Mouse (Mus musculus) embryo, embryonic 11 days (tissue): ENCODE measurements at regions not wholly inside any gene's neighbourhood (a gene's known extent, or its start where the extent isn't known, plus 50 kb on each side); places are given as distances from the start of the nearest gene placed in this dataset.
A peak's percentile ranks its signal among the peaks of the same experiment; 100 is the strongest.

ENCODE experiments used
- DNase-seq: peaks from one replicate; pipeline ENCODE4 v3.0.0-alpha.2; 2015

- DNase-seq, result no peak
Observed at GRCm38 (mm10) chr6:99932923-99933322, 206.7 kb upstream of the Prok2 start.

DNA sequence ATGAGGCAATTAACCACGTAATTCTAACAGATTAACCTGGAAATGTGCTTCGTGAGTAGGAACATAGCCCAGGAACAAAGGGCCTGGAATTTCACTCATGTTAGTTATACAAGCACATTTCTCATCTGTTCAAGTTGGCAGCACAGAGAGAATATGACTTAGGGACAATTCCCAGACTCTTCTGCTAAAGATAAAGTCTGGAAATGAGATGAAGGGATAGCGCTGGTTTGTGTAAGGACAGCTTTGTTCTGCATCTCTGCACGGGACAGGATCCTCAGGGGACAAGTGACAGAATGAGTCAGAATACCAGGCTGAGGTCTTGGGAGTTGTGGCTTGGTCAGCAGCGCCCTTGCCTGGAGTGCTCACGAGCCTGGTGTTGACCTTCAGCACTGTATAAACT, 206.2 kb upstream of the Prok2 start:
- no peak for DNase-seq

GRCm38 (mm10) chr6:99931588-99931987, 205.4 kb upstream of the Prok2 start:
- DNase-seq, result no peak

DNA sequence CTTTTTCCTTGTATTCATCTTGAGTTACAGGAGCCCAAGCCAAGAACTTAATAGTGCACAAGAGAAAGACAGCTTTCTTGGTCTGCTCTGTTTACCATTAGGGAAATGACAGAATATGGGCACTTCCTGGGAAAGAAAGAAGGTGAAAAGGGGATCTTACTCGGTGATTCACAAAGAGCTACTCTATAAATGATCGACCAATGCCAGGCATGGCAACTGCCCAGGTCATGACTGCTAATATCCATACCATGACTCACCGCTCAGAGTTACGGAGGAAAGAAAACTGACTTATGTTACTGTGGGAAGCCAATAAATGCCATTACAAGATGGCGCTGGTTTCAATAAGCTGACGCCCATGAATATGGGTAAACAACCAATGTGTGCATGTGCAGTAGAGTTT, 204.1 kb upstream of the Prok2 start:
- no peak for DNase-seq

DNA sequence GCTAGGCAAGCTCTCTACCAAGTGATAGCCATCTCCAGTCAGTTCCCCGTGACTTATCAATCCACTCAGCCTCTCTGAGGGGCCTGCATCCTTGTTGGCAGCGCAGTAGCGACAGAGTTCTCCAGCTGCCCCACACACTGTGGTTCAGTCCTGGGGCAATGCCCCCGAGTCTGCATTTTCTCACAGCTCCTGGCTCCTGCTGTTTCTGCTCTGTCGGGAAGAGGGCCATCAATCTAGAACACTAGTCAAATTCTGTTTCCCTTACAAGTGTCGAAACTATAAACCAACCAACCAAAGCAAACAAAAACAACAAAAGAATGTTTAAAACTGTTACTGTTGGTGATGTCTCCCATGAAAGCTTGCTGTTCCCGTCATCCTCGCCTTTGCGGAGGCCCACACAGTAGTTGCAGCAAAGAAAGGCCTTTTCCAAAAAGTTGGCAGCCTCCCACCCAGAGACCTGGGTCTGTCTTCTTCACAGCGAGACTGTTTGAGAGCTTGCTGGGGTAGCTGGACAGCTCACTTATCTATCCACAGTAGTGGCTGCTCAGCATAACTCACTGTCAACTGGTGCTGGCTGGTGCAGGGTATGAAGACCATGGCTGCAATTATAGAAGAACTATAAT, 201.9 kb upstream of the Prok2 start:
- DNase-seq, result no peak

- DNase-seq, result peak; percentile 39
Observed at GRCm38 (mm10) chr6:99924181-99924580, 198.0 kb upstream of the Prok2 start.

DNA sequence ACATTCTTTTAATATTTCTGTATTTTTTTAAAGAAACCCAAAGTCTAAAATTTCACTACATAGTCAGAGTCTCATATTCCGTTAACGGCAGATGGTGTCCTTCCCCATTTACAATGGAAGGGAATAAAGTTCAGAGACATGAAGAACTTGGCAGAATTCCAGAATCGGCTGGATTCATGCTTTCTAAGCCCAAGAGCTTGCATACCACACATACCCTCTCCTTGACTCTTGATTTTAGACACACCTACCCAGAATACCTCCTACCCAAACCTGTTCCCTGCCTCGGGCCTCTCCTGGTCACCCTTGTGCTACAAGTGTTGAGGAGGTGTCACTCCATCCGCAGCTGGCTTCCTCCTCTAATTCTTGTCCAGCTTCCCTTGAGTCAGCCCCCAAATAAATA, 195.8 kb upstream of the Prok2 start:
- no peak for DNase-seq

DNA sequence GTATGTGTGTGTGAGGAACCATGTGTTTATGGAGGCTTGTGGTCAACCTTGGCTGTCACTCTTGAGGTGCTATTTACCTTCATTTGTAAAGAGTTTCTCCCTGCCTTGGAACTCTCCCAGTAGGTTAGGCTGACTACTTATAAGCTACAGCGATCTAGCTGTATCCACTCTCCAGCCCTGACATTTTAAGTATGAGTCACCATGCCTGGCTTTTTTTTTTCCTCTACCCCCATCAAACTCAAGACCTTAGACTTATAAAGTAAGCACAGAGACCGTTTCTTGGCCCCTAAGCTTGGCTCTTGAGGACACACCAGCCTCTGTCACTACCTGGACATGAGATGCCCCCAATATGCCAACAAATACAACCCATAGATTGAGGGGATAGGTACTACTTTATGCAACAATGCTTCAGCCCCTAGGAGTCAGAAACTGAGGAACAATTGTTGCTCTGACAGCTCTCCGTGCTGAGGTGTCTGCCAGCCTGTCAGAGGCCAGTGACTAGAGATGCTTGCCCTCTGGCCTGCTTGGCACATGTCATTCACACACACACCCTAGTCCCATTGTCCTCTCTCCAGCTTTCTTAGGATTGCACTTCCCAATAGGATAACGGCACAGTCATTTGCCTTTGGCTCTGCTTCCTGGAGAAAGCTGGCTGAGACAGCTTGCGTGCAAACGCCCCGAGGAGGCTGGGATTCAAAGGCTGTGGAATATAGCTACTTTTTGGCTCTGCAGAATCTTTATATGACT, 193.8 kb upstream of the Prok2 start:
- no peak for DNase-seq

- no peak for DNase-seq
Observed at GRCm38 (mm10) chr6:99918351-99918750, 192.2 kb upstream of the Prok2 start.

DNA sequence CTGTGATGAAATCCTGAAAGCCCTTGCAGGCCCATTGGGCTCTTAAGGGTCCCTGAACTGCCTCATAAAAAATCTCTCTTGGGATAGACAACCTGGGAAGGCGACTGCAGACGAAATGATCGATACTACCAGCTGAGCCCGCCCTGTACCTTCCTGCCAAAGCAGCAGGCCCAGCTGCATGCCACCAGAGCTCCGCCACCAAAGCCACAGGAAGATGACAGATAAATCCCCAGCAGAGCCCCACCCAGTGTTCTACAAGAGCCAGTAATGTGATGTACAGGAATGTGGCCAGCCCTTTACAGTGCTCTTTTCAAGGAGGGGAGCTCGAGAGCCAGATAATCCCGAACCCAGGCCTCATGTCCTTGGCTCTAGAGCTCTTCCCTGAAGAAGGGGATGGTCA, 183.7 kb upstream of the Prok2 start:
- no peak for DNase-seq

DNA sequence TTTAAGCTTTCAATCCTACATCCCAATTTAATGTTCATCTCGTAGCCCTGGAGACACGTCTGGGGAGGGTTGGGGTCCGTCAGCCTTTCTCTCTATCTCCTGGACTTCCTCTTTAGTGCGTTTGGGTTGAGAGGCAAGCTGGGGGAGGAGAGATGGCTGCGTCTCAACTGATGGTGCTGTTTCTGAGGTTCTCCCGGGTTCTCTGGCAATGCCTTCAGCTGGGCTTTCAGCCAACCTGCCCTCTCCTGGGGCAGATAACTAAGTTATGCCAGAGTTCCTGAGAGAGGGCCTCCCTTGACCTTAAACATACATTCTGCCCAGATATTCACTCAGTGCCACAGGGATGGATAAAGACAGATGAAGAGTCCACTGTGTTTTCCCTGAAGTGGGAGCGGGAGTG, 183.3 kb upstream of the Prok2 start:
- no peak for DNase-seq

GRCm38 (mm10) chr6:99908066-99908465, 181.9 kb upstream of the Prok2 start:
- DNase-seq, result no peak

DNA sequence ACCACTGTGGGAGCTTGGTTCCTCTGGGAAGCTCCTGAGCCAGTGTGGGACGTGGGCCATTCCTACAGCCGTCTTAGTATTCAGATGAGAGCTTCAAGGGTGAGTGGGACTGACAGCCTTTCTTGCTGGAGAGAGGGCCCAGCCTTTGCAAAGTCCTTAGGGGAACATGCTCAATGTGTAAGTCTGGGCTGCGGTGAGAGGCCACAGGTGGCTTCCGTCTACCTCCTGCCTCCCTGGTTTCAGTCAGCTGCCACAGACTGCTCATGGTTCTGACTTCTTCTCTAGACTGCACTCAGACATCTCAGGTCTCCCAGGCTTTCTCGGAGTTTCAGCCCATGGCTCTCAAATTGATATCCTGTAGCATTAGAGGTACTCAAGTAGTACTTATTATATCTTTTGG, 179.0 kb upstream of the Prok2 start:
- DNase-seq, result no peak

DNA sequence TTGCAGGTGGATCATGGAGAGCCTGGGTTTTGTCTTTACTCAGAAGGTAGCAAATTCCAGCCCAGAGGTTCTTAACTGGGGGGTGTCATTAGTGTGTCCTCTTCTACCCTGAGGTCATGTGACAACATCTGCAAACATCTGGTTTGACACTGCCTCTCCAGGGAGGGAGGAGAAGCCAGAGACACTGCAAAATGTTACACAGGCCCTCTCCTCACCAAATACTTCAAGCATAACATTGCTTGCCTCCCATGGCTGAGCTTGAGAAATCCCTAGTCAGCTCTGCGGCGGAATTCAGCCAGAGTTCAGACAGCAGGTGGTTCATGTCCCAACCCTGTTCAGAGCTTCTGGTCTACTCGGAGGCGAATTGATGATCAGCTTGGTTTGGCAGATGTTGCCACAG, 178.4 kb upstream of the Prok2 start:
- no peak for DNase-seq

DNA sequence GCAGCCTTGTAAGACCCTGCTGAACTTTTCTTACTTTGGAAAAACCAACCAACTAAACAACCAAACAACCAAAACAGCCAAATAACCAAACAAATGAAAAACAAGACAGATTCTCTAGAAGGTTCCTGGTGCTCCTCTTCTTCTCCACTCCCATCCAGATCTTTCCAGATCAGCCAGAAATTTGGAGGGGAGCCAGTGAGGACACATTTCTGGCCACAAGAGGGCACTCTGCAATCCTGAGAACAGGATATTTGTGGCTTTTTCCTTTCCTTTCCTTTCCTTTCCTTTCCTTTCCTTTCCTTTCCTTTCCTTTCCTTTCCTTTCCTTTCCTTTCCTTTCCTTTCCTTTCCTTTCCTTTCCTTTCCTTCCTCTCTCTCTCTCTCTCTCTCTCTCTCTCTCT, 177.9 kb upstream of the Prok2 start:
- peak; percentile 77 for DNase-seq

GRCm38 (mm10) chr6:99901564-99901963, 175.4 kb upstream of the Prok2 start:
- DNase-seq, result no peak

- DNase-seq, result no peak
Observed at GRCm38 (mm10) chr6:99901146-99901545, 175.0 kb upstream of the Prok2 start.

GRCm38 (mm10) chr6:99899704-99900103, 173.5 kb upstream of the Prok2 start:
- DNase-seq, result no peak

DNA sequence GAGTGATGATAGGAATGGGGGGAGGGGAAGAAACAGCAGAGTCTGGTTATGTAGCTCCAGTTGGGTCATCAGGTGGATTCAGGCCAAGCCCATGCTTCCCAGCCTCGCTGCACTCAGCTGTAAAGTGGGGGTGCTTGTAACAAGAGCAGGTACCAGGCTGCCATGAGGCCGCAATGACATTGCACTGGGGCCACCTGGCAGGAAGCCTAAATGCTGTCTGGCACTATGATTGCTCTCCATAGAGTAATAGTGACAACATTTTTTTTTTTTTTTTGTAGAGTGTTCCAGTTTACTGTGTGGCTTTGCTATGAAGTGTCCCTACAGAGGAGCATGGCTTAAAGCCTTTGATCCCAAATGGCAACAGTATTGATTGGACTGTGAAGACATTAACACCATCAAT, 171.9 kb upstream of the Prok2 start:
- DNase-seq, result no peak

- DNase-seq, result no peak
Observed at GRCm38 (mm10) chr6:99895558-99895957, 169.4 kb upstream of the Prok2 start.

DNA sequence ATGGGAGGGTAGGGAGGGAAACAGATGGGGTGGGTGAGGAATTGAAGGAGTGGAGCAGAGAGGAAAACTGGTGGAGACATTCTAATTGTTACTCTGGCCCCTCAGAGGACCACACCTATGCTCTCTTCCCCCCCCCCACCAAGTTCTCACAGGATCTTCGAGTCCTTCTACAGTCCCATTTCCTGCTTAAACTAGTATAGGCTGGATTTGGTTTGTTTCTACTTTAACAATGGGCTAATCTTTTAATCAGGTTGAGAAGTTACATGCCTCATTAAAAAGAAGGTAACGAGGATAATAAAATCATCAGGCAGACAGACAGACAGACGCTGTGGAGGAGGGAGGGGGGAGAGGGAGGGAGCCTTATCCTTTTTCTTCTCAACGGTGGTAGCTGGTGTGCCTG, 167.7 kb upstream of the Prok2 start:
- DNase-seq, result no peak

DNA sequence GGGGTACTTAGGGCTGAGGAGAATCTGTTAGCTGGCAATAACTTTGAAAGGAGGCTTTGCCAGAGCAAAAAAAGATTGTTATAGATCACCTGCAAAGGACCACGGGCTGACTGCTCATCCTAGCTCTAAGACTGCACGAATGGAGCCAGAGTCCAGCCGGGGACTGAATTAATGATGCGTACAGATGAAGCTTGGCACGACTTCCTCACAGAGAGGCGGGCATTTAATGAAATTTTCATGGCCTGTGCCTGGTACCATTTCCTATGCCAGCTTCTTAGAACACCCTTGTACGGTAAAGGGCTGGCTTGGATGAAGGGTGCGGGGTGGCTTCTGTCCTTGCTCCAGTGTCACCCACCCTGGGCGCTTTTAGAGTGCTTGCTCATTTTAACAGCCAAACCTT, 166.0 kb upstream of the Prok2 start:
- no peak for DNase-seq

GRCm38 (mm10) chr6:99891790-99892189, 165.6 kb upstream of the Prok2 start:
- no peak for DNase-seq

DNA sequence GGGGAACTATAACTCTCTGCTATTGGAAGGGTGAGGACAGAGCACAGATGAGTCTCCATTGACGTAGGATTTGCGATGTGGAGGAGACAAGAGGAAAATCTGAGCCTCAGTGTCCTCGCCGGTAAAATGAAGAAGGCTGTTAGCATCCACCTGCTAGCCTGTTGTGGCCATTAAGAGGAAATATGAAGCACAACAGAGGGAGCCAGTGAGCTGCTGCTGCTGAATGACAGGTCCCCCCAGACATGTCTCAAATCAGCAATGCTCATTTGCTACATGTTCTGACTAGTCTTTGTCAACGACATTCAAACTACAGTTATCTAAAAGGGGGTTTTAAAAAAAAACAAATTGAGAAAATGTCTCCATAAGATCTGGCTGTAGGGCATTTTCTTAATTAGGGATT, 164.6 kb upstream of the Prok2 start:
- no peak for DNase-seq

DNA sequence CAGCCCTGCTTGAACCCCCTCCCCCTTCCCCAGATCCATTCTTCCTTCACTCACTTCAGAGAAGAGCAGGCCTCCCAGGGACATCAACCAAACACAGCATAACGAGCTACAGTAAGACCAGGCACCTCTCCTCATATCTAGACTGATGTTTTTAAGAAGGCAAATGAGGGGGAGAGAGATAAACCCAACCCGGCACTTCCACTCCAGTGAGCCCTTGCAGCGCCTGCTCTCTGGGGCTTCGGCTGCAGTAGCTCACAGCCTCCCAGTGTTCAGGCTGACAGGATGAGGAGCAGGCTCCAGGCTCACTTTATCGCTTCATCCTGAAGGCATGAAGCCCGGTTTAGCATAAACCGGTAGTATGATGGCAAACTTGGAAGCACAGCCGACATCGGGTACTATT, 162.9 kb upstream of the Prok2 start:
- no peak for DNase-seq
